ENCODE assay signal across 23 mouse cellular contexts in genomic region chr10:79968181-79968580, GRCm38 (mm10).
"Had no signal": no experiment of that assay in that cellular context is flagged by ENCODE, and none has a peak within 500 bp of the region (broad histone marks: within the 10 kb centered on the region; RNA-seq: fewer than 3 reads in every experiment).

No protein-coding gene starts in this region.

- ATAC-seq: intestine, embryonic 15.5 days; midbrain, embryonic 15.5 days had no signal

- H3K4me2 ChIP-seq: intestine, embryonic 15.5 days; kidney, embryonic 15.5 days; liver, embryonic 11.5 days; lung, embryonic 15.5 days; midbrain, embryonic 15.5 days; neural tube, embryonic 12.5 days; neural tube, embryonic 15.5 days; stomach, embryonic 15.5 days had no signal

- DNase-seq: kidney, adult 18-20 months; kidney, postnatal 10 days; kidney, postnatal 4 days; lung, adult 18-20 months; lung, postnatal 10 days; lung, postnatal 36 days; right cerebral cortex, adult 18-20 months; right cerebral cortex, postnatal 14 days; right cerebral cortex, postnatal 4 days; thymus, adult 2 months; thymus, postnatal 14 days; thymus, postnatal 4 days had no signal

- H3K9me3 ChIP-seq: intestine, embryonic 15.5 days; kidney, embryonic 15.5 days; lung, embryonic 15.5 days; megakaryocyte, embryonic 14.5 days; midbrain, embryonic 10.5 days; midbrain, embryonic 15.5 days; neural tube, embryonic 12.5 days; neural tube, embryonic 15.5 days; stomach, embryonic 15.5 days had no signal

- H3K4me3 ChIP-seq: intestine, embryonic 15.5 days; kidney, embryonic 15.5 days; lung, embryonic 15.5 days; megakaryocyte, embryonic 14.5 days; midbrain, embryonic 10.5 days; midbrain, embryonic 15.5 days; neural tube, embryonic 12.5 days; neural tube, embryonic 15.5 days; stomach, embryonic 15.5 days had no signal

- H3K9ac ChIP-seq: intestine, embryonic 15.5 days; kidney, embryonic 15.5 days; liver, embryonic 14.5 days; lung, embryonic 15.5 days; midbrain, embryonic 15.5 days; neural tube, embryonic 12.5 days; neural tube, embryonic 15.5 days; stomach, embryonic 15.5 days had no signal

- H3K27ac ChIP-seq: intestine, embryonic 15.5 days; kidney, embryonic 15.5 days; liver, embryonic 14.5 days; lung, embryonic 15.5 days; midbrain, embryonic 10.5 days; midbrain, embryonic 15.5 days; neural tube, embryonic 12.5 days; neural tube, embryonic 15.5 days; stomach, embryonic 15.5 days had no signal
